Mouse (Mus musculus) right cerebral cortex, postnatal 36 days (tissue): ENCODE measurements around the gene Rpl34.

Experiments
- DNase-seq, 2 experiments: peaks; one replicate each; pipeline ENCODE4 v3.0.0; 2022; ENCODE audit warnings: low spot score in 2 of 2, mixed read lengths in 1 of 2

Gene Rpl34

DNA sequence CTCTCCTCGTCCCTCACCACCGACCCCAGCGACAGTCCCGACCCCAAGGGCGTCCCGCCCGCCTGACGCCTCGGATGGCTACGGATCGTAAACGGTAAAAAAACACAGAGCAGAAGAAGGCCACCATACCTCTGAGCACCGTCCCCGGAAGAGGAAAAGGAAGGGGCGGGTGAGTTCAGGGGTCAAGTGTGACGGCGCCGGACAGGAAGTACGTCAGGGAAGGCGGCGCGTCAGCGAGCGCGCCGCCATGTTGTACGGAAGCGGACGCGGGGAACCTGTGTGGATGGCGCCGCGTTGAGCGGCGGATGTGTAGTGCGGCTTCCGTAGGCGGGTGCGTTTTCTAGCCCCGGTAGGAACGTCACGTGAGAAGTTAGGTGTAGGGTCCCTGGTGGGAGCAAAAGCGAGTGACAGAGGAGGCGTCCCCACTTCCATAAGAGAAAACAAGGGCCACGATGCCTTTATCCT, at the start of gene Rpl34:
Gene Rpl34 (minus strand): TSS at position 210 of the 465 bp plus-strand sequence.
- DNase-seq, result peak; percentile 93 to 95

DNA sequence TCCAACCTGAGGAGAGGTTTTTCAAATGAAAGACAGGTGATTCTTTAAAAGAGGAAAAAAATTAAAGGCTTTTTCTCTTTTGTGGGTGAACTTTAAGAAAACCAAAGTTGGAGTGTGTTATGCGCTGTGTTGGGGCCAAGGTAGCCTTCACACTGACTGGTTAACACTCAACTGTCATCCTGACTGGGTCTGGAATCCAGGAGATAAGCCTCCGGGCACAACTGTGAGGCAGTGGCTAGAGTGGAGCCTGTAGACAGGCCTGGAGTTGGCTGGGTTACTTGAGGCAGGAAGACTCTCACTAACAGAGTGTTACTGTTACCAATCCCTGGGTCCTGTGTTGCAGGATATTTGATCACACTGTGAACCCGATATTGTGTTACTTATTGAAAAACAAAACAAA, 38.0 kb upstream of the Rpl34 start:
- no peak for DNase-seq

DNA sequence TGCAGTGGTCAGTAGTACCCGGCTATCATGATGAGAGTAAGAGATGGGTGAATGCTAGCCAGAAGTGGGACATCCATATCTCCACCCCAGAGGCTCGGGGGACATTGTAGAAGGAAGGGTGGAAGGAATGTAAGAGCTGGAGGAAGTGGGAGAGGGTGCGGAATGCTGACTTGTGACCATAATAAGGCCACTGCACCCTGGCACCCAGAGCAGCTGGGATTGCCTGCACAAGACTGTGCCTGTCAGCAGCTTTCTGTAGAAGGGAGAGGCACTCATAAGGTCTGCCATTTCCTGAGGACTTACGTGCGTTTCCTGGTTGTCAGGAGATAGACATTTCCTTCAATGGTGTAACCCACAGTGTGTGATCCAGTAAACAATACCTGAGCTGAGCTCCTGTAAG, 33.9 kb upstream of the Rpl34 start:
- DNase-seq, result no peak

DNA sequence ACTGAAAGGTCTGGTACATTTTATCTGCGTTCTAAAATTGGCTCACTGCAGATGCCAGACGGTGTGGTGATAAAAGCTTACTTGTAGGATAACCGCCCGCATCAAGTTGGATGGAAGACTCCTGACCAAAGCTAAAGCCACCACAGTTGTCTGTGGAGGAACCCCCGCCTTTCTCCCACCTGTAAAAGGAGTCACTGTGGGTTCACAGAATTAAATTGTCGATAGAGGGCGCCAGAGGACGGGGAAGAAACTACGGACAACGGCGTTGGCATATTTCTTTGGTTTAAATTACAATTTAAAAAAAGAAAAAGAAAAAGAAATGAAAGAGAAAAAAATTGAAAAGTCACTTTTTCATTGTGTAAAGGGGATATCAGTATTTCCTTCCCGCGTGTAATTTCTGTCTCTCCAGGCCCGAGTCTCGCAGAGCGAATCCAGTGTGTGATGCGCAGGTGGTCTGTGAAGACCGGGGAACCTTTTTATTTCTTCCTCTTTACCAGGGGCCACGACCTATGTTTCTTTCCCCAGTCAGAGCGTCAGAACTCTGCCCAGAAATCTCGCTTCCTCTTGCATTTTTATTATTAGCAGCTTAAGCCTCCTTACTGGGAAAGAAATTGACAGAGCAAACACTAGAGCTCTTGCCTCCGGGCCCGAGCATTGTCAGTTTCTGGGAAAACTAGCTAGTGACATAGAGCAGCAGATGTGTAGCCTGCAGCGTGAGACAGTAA, 30.7 kb upstream of the Rpl34 start:
- peak; percentile 10 to 14 for DNase-seq

DNA sequence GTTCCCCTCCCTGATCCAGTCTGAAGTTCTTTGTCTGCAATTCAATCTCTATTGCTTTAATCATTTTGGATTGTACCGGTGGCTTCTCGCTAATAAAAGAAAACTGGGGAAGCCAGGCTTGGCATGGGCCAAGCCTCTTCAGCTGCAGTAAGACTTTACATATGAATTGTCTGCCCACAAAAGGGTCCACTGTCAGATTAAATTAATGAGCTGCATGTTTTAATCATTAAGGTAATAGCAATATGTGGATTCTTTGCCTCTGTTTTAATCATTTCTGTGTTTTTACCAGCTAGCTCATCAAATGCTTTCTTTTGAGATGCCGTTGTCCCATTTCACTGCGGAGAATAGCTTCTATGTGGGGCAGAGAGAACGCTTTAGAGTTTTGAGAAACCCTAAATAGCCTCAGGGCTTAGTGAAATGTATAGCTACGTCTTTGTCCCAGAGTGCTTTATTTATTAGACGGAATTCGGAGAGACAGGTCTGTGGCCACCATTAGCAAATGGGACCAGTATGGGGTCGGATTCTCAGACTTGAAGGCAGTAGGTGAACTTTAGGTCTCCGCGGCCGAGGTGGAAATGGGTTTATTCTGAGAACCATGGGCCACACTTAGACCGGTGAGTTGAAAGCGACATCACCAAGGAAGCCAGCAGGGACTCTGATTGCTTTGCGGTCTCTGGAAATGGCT, 28.1 kb upstream of the Rpl34 start:
- no peak for DNase-seq

DNA sequence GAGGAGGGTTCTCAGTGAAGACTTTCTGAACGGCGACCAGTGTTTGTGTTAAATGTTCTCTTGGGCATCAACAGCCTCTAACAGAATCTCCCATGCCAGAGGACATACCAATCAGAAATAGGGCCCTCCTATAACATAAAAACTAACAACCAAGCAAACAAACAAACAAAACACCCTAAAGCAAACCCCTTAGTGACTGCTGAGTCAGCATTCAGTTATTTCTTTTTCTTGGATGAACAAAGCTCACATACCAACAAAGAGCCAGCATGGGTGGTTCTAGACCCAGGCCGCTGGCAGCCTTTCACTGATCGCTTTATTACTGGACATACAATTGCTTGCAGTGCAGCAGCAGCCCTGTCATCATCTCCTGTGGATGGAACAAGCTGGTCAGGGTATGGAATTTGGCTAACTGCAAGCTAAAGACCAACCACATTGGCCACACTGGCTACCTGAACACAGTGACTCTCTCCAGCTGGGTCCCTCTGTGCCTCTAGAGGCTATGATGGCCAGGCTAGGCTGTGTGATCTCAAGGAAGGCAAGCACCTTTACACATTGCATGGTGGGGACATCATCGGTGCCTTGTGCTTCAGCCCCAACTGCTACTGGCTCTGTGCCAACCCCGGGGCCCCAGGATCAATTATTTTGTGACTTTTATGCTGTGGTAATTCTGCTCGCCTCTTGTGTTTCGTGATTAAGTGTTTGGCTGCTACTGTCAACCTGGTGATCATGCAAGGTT, 27.1 kb upstream of the Rpl34 start:
- no peak for DNase-seq

DNA sequence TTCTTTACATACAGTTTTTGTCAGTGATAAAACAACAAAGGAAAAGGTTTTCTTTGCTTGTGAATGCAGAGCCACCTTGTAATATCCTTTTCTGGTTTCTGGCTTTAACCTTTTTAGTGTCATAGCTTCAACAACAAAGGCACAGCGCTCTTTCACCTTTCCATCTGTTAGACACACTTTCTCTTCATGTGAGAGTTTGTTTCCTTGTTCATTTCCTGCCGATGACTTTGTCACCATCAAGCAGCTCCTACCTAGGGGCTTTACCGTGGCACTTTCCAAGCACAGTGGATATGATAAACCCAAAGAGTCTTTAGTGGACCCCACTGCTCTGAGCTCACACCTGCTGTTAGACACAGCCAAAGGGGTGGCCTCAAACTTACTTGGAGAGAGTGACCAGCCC, 19.0 kb upstream of the Rpl34 start:
- DNase-seq, result no peak

DNA sequence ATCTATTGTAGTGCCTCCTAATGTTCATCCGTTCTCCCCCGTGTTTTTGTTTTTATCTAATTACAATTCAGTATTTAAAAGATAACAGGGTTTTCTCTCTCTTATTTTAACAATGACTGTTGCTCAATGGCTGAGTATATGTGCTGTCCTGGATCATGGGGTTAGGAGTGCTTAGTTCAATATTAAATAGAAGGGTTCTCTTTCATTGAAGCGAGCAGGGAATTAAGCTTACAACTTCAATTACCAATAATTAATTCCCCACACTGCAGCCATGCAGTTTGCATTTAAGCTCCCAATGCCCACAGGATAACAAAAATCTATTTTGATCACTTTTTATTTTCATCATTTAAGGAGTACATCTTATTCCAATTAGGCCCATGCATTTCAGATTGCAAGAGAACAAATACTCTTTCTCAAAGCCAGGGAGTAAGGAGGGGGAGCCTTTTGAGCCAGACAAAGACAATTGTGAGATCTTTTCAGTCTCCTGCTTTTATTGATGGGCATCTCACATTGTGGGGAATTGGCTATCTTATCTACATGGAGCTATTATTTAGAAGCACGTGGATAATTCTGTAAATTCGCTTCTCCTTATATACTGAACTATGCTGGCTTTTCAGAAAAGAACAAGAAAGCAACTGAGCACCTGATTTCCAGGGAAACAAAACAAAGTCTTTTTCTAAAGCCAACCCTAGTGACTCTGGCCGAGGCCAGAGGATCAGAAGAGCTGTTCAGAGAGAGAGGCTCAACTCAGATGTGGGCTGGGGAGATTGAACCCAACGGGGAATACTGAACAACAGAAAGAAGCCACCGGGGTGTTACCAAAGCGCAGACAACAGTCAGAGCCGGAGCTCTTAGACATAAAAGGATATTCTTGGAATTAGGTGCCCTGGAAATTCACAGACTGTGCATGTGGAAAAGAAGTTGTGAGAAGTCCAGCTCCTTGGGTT, 16.7 kb upstream of the Rpl34 start:
- DNase-seq, result no peak

DNA sequence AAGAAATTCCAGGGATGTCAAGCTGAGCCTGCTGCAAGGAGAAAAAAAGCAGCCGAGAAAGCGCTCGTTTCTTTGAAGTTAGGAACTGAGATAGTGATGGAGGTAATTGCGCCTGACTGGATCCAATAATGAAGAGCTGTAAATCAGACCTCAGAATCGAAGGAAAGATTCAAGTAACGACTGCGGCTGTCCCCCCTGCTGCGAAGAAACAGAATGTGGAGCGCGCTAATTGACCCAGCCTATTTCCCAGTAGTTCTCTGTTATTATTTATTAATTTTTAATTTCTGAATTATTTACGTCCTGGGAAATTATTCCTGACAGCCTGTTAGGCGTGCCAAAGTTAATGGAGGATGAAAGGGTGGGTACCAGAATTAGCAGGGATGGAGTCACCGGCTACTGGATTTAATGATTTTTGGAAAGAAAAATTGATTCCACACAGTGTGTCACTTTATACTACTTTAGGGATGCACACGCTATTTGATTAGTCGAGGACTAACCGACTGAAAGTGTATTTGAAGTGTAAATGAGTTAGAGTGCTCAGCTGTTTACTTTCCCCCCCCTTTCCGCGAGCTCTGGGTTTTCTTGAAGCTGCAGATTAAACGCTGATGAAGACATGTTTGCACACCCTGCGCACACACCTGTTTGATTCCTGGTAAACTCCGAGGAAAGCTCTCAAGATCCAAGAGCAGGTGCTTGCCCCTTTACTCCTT, 7.6 kb upstream of the Rpl34 start:
- no peak for DNase-seq

DNA sequence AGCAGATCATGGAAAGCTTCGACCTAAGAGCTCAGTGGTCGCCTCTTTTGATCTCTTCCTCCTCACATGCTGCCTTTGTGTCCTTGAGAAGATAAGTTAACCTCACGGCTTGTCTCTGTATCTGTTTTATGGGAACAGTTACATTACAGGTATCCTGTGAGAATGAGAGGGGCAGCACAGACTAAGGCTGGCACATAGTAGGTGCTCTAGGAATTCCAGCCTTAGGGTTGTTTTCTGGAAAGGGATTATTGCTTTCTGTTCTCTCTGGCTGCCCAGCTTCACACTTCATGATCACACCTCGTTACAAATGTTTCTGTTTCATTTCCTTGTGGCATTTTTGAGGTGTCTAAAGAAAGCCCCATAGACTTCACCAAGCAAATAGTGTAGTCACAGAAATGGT, 6.6 kb upstream of the Rpl34 start:
- DNase-seq, result no peak

DNA sequence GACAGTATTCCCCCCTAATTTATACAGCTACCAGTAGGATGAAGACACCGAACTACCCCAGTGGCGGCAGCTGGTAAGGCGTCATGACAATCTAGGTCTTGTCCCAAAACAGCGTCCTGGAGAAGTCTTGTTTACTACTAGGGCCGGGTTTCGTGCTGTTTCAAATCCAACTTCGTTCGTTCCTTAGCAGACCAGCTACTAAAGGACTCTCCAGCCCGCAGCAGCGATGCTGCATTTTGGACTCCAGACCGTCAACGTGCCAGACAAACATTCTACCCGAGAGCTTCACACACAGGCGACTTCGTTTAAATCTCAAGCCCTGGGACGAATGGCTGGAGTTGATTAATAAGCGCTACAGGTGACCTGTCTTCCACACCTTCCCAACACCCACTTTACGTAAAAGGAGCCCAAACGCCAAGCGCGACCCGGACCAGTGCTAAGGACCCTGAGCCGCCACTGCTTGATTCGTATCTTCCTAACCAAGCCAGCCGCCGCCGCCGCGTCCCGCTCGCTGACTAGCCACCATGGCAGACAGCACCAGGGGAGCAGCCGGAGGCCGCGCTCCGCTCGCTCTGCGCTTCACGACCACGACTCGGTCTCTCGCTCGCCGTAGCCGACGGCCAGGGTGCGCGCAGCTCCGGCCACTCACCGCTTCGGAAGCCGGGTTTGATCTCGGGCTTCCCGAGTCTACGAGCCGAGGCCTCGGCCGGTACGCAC, 568 bp downstream of the Rpl34 start:
- DNase-seq, result peak; percentile 16 to 18

DNA sequence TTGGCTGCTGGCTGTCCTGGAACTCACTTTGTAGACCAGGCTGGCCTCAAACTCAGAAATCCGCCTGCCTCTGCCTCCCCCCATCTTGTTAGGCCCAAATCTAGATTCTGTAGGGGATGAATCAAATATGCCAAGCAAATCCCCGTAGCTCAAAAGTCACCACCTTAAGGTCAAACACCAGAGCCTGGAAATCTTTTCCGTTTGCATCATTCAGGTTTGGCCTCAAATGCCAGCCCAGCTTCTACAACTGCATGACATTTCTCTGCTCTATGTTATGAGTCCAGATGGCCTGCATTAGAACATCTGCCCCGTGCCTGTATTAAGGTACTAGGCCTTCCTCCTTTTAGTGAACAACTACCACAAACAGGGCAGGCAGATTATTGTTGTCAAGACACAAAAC, 2.5 kb downstream of the Rpl34 start:
- no peak for DNase-seq

DNA sequence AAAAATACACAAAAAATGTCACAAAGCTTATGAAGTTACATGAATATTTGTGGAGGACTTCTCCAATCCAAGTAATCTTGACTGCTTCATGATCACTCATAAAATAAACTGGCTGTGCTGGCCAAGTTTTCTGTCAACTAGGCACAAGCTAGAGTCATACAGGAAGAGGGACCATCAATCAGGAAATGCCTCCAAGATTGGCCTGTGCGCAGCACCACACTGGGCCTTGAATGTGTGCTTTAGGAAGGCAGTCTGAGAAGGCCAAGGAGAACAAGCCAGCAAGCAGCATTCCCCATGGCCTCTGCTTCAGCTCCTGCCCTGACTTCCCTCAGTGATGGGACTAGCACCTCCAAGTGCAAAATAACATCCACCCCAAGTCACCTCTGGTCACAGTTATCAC, 3.2 kb downstream of the Rpl34 start:
- DNase-seq, result no peak

DNA sequence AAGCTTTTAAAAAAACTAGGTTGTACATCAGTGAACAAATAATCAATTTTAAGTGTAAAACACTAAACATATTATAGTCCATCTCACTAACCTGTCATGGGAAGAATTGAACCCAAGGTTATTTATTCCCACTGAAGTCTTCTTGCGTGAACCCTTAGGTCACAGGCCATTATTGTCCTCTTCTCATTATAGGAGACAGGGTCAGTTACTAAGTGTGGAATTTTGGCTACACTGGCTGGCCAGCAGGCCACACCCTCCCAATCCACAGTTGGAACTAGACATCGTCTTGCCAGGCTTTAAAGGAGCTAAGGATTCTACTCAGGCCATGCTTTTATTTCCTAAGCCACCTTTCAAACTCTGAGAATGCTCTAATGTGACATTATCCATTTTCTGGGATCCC, 4.5 kb downstream of the Rpl34 start:
- no peak for DNase-seq

DNA sequence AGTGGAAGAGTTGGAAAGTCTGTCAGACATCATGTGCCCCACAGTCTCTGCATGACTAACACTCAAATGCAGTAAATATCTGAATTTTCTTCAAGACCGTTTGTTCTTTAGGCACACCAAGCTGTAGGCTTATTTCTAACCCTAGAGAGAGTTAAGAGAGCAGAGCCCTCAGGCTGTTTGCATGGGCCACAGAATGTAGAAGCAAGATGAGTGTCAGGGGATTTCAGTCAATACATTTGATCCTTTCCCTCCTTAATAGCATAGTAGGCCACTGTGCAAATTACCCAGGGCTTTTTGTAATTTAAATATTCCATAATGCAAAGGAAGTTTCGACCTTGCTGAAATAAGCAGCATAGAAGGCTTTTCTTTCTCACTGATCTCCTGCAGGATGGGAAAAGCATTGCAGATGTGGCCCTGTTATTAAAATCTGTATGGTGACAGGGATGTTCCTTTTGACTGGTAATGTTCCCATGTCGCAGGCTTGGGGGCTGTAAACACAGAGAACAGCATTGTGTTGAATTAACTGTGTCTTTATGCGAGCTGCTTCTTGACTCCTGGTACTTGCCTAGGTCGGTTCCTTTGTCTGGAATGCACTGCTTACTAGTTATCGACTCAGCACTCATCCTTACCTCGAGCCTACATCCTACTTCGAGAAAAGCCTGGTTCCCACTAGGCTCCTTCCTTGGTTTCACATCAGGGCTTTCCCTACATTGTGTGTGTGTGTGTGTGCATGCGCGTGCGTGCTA, 7.3 kb downstream of the Rpl34 start:
- DNase-seq, result no peak

DNA sequence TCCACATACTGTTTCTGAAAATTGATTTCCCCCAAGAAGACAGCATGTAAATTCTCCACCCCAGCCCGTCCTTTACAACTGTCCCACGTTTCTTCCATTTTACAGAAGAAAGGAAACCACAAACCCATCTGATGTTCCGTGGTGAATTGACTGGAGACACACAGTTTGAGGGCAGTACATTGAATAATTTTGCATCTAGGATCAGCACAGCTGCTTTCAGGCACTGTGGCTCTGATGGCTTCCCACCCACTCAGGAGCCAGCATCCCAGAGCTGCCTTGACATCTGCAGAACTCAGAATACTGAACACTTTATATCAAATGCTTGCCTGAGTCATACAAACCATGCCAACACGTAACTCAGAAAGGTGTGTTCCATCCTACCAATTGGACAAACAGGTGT, 10.0 kb downstream of the Rpl34 start:
- DNase-seq, result no peak

DNA sequence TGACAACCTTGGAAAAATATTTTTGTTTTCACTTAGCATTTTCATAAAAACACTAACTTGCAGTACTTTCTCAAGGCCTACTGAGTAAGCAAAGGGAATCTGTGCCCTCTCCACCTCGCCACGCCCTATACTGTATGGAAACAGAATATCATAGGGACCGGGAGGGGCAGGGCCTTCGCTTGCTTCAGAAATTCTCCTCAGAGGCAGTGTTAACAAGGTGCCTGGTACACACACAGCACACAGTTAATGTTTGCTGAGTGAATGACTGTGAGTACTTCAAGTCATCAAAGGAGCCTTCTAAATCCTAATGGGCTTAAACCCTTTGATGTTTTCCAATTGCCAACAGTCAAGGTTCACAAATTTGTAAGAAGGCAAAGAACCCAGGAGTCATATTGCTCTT, 11.3 kb downstream of the Rpl34 start:
- no peak for DNase-seq

DNA sequence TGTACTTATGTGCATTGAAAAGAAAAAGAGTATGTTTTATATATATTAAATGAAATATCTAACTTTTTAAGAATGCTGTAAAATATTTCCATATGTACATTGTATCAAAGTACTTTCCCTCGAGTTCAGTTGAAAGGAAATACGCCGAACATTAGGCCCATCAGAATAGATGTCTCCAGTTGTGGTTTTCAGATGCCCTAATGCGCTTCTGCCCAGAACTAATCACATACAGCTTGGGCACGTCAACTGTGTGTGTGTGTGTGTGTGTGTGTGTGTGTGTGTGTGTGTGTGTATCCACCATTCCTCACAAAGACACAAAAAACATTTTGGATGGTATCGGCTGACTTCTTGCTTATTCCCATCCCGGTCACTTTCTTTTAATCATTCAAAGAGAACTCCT, 13.6 kb downstream of the Rpl34 start:
- no peak for DNase-seq

DNA sequence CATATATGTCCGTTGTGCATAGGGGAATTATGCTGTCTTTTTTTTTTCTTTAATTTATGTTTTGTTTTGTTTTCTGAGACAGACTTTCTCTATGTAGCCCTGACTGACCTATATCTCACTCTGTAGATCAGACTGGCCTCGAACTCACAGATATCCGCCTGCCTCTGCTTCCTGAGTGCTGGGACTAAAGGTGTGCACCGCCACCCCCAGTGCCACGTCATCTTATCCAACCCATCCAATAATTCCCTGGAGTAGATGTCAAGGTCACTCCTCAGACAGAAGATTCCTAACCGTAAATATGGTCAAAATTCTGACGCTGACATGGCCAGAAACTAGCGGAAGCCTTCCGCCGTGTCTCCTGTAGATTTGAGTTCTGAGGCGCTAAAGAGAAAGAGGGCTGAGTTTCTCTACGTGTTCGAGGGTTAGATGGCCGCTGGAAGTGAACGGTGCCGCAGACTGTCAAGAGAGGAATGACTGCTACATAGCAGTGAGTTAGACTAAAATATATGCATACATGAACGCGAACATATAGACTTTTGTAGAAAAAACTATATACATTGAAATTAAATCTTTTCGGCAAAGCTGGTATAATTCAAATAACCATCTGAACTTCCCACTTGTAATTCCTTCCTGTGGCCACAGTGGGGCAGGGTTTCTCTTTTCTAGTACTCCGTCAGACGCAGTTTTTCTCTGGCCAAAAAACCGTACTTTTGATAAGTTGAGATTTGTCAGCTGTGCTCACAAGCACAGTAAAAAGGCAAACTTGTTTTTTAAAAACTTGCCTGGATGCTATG, 15.2 kb downstream of the Rpl34 start:
- peak; percentile 31 to 32 for DNase-seq
